Mouse (Mus musculus): Measurements from ENCODE around the gene Zfp229.
"Not testable (repeated sequence)": the region's sequence is repeated elsewhere in the genome, so short reads cannot be mapped to it uniquely, and the experiment has no call there.

Gene Zfp229

GRCm38 (mm10) chr17:21730495-21730894, at the start of gene Zfp229:
TSS of gene Zfp229 (plus strand) at chr17:21730795.
- not testable (repeated sequence) for DNase-seq (ENCODE audit: low read depth, low spot score)

- no peak for DNase-seq (ENCODE audit: low read depth, low spot score)
These were observed 39.0 kb upstream of the Zfp229 start, which contains the start of gene Gm10226 for GRCm38 (mm10) chr17:21691560-21691959. TSS of gene Gm10226 (plus strand) at chr17:21691860.

GRCm38 (mm10) chr17:21693342-21693741, 37.3 kb upstream of the Zfp229 start:
- no peak for DNase-seq (ENCODE audit: low read depth, low spot score)

GRCm38 (mm10) chr17:21696073-21696472, 34.5 kb upstream of the Zfp229 start:
- no peak for DNase-seq (ENCODE audit: low read depth, low spot score)

GRCm38 (mm10) chr17:21702281-21703240, 28.0 kb upstream of the Zfp229 start:
- no peak for DNase-seq (ENCODE audit: low read depth, low spot score)

- no peak for DNase-seq (ENCODE audit: low read depth, low spot score)
These were observed 27.2 kb upstream of the Zfp229 start for GRCm38 (mm10) chr17:21703414-21703813.

- peak; percentile 79 for DNase-seq (ENCODE audit: low read depth, low spot score)
These were observed 23.1 kb upstream of the Zfp229 start, which contains the start of gene Zfp760 for GRCm38 (mm10) chr17:21707343-21707996. TSS of gene Zfp760 (plus strand) at chr17:21707741.

GRCm38 (mm10) chr17:21708401-21708800, 22.2 kb upstream of the Zfp229 start:
- DNase-seq (ENCODE audit: low read depth, low spot score), result no peak

- DNase-seq (ENCODE audit: low read depth, low spot score), result no peak
These were observed 2.5 kb downstream of the Zfp229 start for GRCm38 (mm10) chr17:21733049-21733448.

- peak; percentile 64 for DNase-seq (ENCODE audit: low read depth, low spot score)
These were observed 3.0 kb downstream of the Zfp229 start for GRCm38 (mm10) chr17:21733529-21734031.

GRCm38 (mm10) chr17:21752791-21753190, 22.2 kb downstream of the Zfp229 start:
- no peak for DNase-seq (ENCODE audit: low read depth, low spot score)

- DNase-seq (ENCODE audit: low read depth, low spot score), result no peak
These were observed 23.0 kb downstream of the Zfp229 start for GRCm38 (mm10) chr17:21753342-21754208.

GRCm38 (mm10) chr17:21770336-21770735, 39.7 kb downstream of the Zfp229 start:
- no peak for DNase-seq (ENCODE audit: low read depth, low spot score)

- no peak for DNase-seq (ENCODE audit: low read depth, low spot score)
These were observed 61.7 kb downstream of the Zfp229 start for GRCm38 (mm10) chr17:21792256-21792655.

GRCm38 (mm10) chr17:21801373-21801772, 70.8 kb downstream of the Zfp229 start:
- DNase-seq (ENCODE audit: low read depth, low spot score), result peak; percentile 20
